Mouse (Mus musculus): ENCODE results near the gene Spg11. TPM values are rescaled to one million over a fixed set of nuclear protein-coding genes. Genes with fewer than 3 reads are reported as not detected.

Spg11 gene
- polyA plus RNA-seq, 1 experiment = 39.5 TPM

DNA sequence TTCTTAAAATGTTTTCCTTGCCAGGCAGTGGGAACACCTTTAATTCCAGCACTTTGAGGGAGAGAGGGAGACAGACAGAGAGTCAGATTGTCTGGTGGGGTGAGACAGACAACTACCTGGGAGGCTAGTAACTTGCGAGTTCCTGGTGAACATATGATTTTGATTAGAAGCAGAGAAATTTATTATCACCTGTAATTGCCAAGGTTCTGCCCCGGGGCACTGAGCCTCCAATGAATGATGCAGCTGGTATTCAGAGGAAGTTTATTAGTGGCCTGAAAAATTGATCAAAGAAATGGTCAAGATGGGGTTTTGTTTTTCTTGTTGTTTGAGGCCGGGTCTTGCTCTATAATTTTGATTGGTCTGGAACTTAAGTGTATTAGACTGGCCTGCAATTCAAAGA, 109.4 kb downstream of the Spg11 start:
- H3K27ac ChIP-seq (ENCODE audit: insufficient read depth, low read depth, low read length) = no peak overlapping the region
- H3K4me1 ChIP-seq (ENCODE audit: control insufficient read depth, insufficient read depth, low read length) = no peaks in the 10 kb centered on the region
- TF ChIP-seq POLR2A (IDR thresholded peaks at IDR 0.05; ENCODE audit: insufficient read depth, low read depth, low read length) (no peak), CTCF (IDR thresholded peaks at IDR 0.05; ENCODE audit: insufficient read depth, low read depth, low read length) (no peak)
- H3K4me3 ChIP-seq (ENCODE audit: insufficient read depth, low read depth, low read length) = no peak overlapping the region
- WGBS = 92% methylated on average over 3 of the region's 3 CpGs

Other genes with a start within 250 kb of the Spg11 start
- gene Ctdspl2, start 162.4 kb downstream of the Spg11 start, polyA plus RNA-seq (2012; ENCODE audit: insufficient read depth, insufficient read length, low replicate concordance, missing spikeins) = not detected in 2 replicates
- gene Mageb3, start 162.3 kb downstream of the Spg11 start, polyA plus RNA-seq (2012; ENCODE audit: insufficient read depth, insufficient read length, low replicate concordance, missing spikeins) = not detected in 2 replicates
- not detected in 2 replicates for gene Eif3j1, start 89.8 kb downstream of the Spg11 start, polyA plus RNA-seq (2012; ENCODE audit: insufficient read depth, insufficient read length, low replicate concordance, missing spikeins)
- gene B2m, start 29.3 kb upstream of the Spg11 start, polyA plus RNA-seq (2012; ENCODE audit: insufficient read depth, insufficient read length, low replicate concordance, missing spikeins) = 735 TPM in 1 of 2 replicates, not detected in the other
- not detected in 2 replicates for gene Trim69, start 42.3 kb upstream of the Spg11 start, polyA plus RNA-seq (2012; ENCODE audit: insufficient read depth, insufficient read length, low replicate concordance, missing spikeins)
- gene Patl2, start 67.8 kb upstream of the Spg11 start, polyA plus RNA-seq (2012; ENCODE audit: insufficient read depth, insufficient read length, low replicate concordance, missing spikeins) = not detected in 2 replicates
- gene Terb2, start 67.9 kb upstream of the Spg11 start, polyA plus RNA-seq (2012; ENCODE audit: insufficient read depth, insufficient read length, low replicate concordance, missing spikeins) = not detected in 2 replicates
- not detected in 2 replicates for gene Sord, start 116.4 kb upstream of the Spg11 start, polyA plus RNA-seq (2012; ENCODE audit: insufficient read depth, insufficient read length, low replicate concordance, missing spikeins)
- gene Duox2, start 180.1 kb upstream of the Spg11 start, polyA plus RNA-seq (2012; ENCODE audit: insufficient read depth, insufficient read length, low replicate concordance, missing spikeins) = not detected in 2 replicates
- gene Duoxa2, start 180.5 kb upstream of the Spg11 start, polyA plus RNA-seq (2012; ENCODE audit: insufficient read depth, insufficient read length, low replicate concordance, missing spikeins) = not detected in 2 replicates
- not detected in 2 replicates for gene Duoxa1, start 195.3 kb upstream of the Spg11 start, polyA plus RNA-seq (2012; ENCODE audit: insufficient read depth, insufficient read length, low replicate concordance, missing spikeins)
- gene Duox1, start 197.3 kb upstream of the Spg11 start, polyA plus RNA-seq (2012; ENCODE audit: insufficient read depth, insufficient read length, low replicate concordance, missing spikeins) = not detected in 2 replicates

All from olfactory bulb, adult 2 months (tissue).